ENCODE assay signal across 7 mouse cellular contexts in the genomic region with DNA sequence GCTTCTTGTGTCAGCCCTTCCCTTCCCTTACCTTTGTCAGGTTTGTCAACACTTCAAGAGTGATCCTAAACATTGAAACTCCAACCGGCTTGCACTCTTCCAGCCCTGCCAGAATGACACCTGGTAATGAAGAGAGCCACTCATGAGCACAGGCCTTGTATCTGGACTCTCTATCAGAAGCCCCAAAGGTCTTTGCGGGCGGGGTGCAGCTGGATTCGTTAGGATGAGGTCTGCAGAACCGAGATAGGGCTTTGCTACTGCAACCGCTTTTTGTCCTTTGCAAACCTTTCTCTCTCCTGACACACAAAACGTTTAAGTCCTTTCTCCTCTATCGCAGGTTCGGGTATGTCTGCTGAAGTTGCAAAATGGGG. TPM values are rescaled to one million over a fixed set of nuclear protein-coding genes. Genes with fewer than 3 reads are reported as not detected.
DNase-seq lines count a peak whose midpoint lies in the region; ATAC-seq lines count a peak whose summit lies in the region.

A gene (minus strand): TSS at position 131 of the 371 bp plus-strand sequence.

- H3K4me2 ChIP-seq in embryonic facial prominence, embryonic 15.5 days (replicated peaks): peak within 1 kb of the TSS; percentile 91
- H3K4me2 ChIP-seq in liver, embryonic 11.5 days: peak within 1 kb of the TSS; percentile 86

- 18% methylated on average over 9 of the region's 9 CpGs for WGBS in embryonic facial prominence, embryonic 15.5 days
- 11% methylated on average over 9 of the region's 9 CpGs for WGBS in liver, embryonic 11.5 days

- H3K4me3 ChIP-seq in embryonic facial prominence, embryonic 15.5 days (replicated peaks): peak within 1 kb of the TSS; percentile 70
- peak within 1 kb of the TSS; percentile 88 for H3K4me3 ChIP-seq in liver, embryonic 11.5 days (ENCODE audit: low read depth, low read length)

- no peak within 1 kb of the TSS for H3K27ac ChIP-seq in embryonic facial prominence, embryonic 15.5 days (replicated peaks)
- H3K27ac ChIP-seq in liver, embryonic 11.5 days (ENCODE audit: low read depth, low read length): peak within 1 kb of the TSS; percentile 95

- H3K9ac ChIP-seq in embryonic facial prominence, embryonic 15.5 days: peak within 1 kb of the TSS; percentile 35
- peak within 1 kb of the TSS; percentile 83 for H3K9ac ChIP-seq in liver, embryonic 11.5 days (ENCODE audit: low read depth, low read length)

- H3K9me3 ChIP-seq in embryonic facial prominence, embryonic 15.5 days (replicated peaks): no peaks in the 10 kb centered on the region
- no peaks in the 10 kb centered on the region for H3K9me3 ChIP-seq in liver, embryonic 11.5 days (ENCODE audit: control insufficient read depth, low read length)

- intact Hi-C loops in heart, postnatal 10 days (cut with DNase I): loop anchor here (2.0 kb wide), 1 partner anchor 60 kb away; no protein-coding TSS in a partner anchor

- peak; percentile 52 for DNase-seq in spleen, adult 12 weeks (ENCODE audit: low spot score)
- no peak for DNase-seq in spleen, adult 18-20 months
- DNase-seq in heart, postnatal 10 days: no peak
- DNase-seq in liver, embryonic 11.5 days (ENCODE audit: low spot score): peak; percentile 47
- DNase-seq in spleen, postnatal 36 days (ENCODE audit: low spot score in 2 of 2): peak; percentile 50 to 69
- no peak for DNase-seq in kidney, adult 8-10 months

- ATAC-seq in embryonic facial prominence, embryonic 15.5 days (ENCODE audit: insufficient number of reproducible peaks, low FRiP score, low TSS enrichment, low read depth): no peak
- ATAC-seq in liver, embryonic 11.5 days (replicated peaks; ENCODE audit: low FRiP score): peak; percentile 93

- H3K27me3 ChIP-seq in embryonic facial prominence, embryonic 15.5 days: 0 out of 2 replicates have a peak, but pooled peaks cover 3% of the 10 kb centered on the region
- H3K27me3 ChIP-seq in liver, embryonic 11.5 days (replicated peaks; ENCODE audit: control insufficient read depth, insufficient read depth, low read length): no peaks in the 10 kb centered on the region

- no peaks in the 10 kb centered on the region for H3K36me3 ChIP-seq in embryonic facial prominence, embryonic 15.5 days
- H3K36me3 ChIP-seq in liver, embryonic 11.5 days (ENCODE audit: control insufficient read depth, insufficient read depth, low read length): no peaks in the 10 kb centered on the region

- peaks cover 6% of the 10 kb centered on the region for H3K4me1 ChIP-seq in embryonic facial prominence, embryonic 15.5 days
- H3K4me1 ChIP-seq in liver, embryonic 11.5 days (replicated peaks; ENCODE audit: control insufficient read depth, insufficient read depth, low read length): peaks cover 14% of the 10 kb centered on the region

RNA-seq across cellular contexts. Expression of the gene that starts here (rescaled TPM):
- 30.7 and 32.0 TPM in 2 replicates for polyA plus RNA-seq in embryonic facial prominence, embryonic 15.5 days (2015; fragmentation: Nextera tagmentation; extraction: Ambion mirVana)
- 10 to 100 TPM; 15.2 to 19.4 TPM for total RNA-seq in heart, postnatal 10 days (2021)
- 83.4 and 99.7 TPM in 2 replicates for polyA plus RNA-seq in liver, embryonic 11.5 days (2014; fragmentation: Nextera tagmentation; extraction: Ambion mirVana)

Comparison
In these comparisons a context has a peak if more than half of its experiments do, and no peak if none do; other contexts are left out.
1. DNase-seq: peak in spleen, adult 12 weeks (single experiment), liver, embryonic 11.5 days (single experiment) and spleen, postnatal 36 days (2 of 2); none in spleen, adult 18-20 months (0 of 2), heart, postnatal 10 days (0 of 2) and kidney, adult 8-10 months (0 of 2).